Mouse (Mus musculus) myocyte (in vitro differentiated cells): ENCODE data around the gene Nmrk1. TPM values are rescaled to one million over a fixed set of nuclear protein-coding genes. Genes with fewer than 3 reads are reported as not detected.

Source experiments
- H3K27me3 ChIP-seq: one replicate; pipeline ENCODE4 v1.6.1; 2011; ENCODE audit not compliant: control insufficient read depth, insufficient read depth, insufficient read length
- H3K36me3 ChIP-seq: one replicate; pipeline ENCODE4 v1.6.1; 2011; ENCODE audit not compliant: control insufficient read depth, insufficient read depth
- H3K4me2 ChIP-seq: one replicate; pipeline ENCODE4 v1.6.1; 2011; ENCODE audit warnings: low read depth, control low read depth
- H3K4me3 ChIP-seq: one replicate; pipeline ENCODE4 v1.5.1; 2011; ENCODE audit warnings: mild to moderate bottlenecking, control low read depth, moderate library complexity
- H3K79me2 ChIP-seq: one replicate; pipeline ENCODE4 v1.6.1; 2011; ENCODE audit not compliant: control insufficient read depth, insufficient read depth
- H3ac ChIP-seq: one replicate; pipeline ENCODE4 v1.6.1; 2011; ENCODE audit not compliant: control insufficient read depth, insufficient read length
- CEBPB ChIP-seq: IDR thresholded peaks from 2 replicates; pipeline ENCODE4 v1.6.1; 2011; ENCODE audit warnings: mild to moderate bottlenecking, moderate library complexity; ENCODE audit not compliant: poor library complexity, insufficient read depth, severe bottlenecking
- E2F4 ChIP-seq: IDR thresholded peaks from one replicate; pipeline ENCODE4 v1.6.1; 2011; ENCODE audit warnings: mild to moderate bottlenecking, control low read depth, moderate library complexity; ENCODE audit not compliant: insufficient read depth
- MAX ChIP-seq: IDR thresholded peaks from one replicate; pipeline ENCODE4 v1.6.1; 2011; ENCODE audit warnings: low read depth, mild to moderate bottlenecking, control low read depth
- MYOD1 ChIP-seq, 3 experiments: IDR thresholded peaks; one replicate each; pipeline ENCODE4 v1.6.1; 2011; ENCODE audit warnings: control low read depth in 2 of 3, low read depth in 2 of 3, mild to moderate bottlenecking in 2 of 3, moderate library complexity in 1 of 3; ENCODE audit not compliant: insufficient read length in 2 of 3, control insufficient read depth in 1 of 3
- MYOG ChIP-seq, 3 experiments: IDR thresholded peaks; one replicate each; pipeline ENCODE4 v1.6.1; 2011; ENCODE audit warnings: control low read depth in 2 of 3, low read depth in 2 of 3, mild to moderate bottlenecking in 2 of 3; ENCODE audit not compliant: insufficient read length in 2 of 3, control insufficient read depth in 1 of 3, insufficient read depth in 1 of 3
- POLR2A ChIP-seq: IDR thresholded peaks from one replicate; pipeline ENCODE4 v1.6.1; 2011; ENCODE audit warnings: low read depth, mild to moderate bottlenecking, control low read depth, moderate library complexity; ENCODE audit not compliant: insufficient read length
- POLR2AphosphoS2 ChIP-seq: IDR thresholded peaks from one replicate; pipeline ENCODE4 v1.6.1; 2011; ENCODE audit warnings: low read depth, control low read depth; ENCODE audit not compliant: insufficient read length
- REST ChIP-seq: IDR thresholded peaks from one replicate; pipeline ENCODE4 v1.6.1; 2011; ENCODE audit warnings: mild to moderate bottlenecking, control low read depth, moderate library complexity; ENCODE audit not compliant: insufficient read depth, insufficient read length
- SRF ChIP-seq: IDR thresholded peaks from one replicate; pipeline ENCODE4 v1.6.1; 2011; ENCODE audit warnings: low read depth; ENCODE audit not compliant: control insufficient read depth, insufficient read length
- TCF12 ChIP-seq: IDR thresholded peaks from one replicate; pipeline ENCODE4 v1.6.1; 2011; ENCODE audit warnings: mild to moderate bottlenecking, control low read depth; ENCODE audit not compliant: poor library complexity, insufficient read depth, severe bottlenecking
- TCF3 ChIP-seq: IDR thresholded peaks from one replicate; pipeline ENCODE4 v1.6.1; 2011; ENCODE audit warnings: low read depth, control low read depth; ENCODE audit not compliant: insufficient read length
- USF1 ChIP-seq: IDR thresholded peaks from one replicate; pipeline ENCODE4 v1.6.1; 2011; ENCODE audit warnings: low read depth, mild to moderate bottlenecking, control low read depth, moderate library complexity
- polyA plus RNA-seq: library from polyadenylated mRNA; unstranded; fragments of >200 nt; fragmentation: generic; extraction: Trizol; gene quantifications from one replicate; pipeline ENCODE4 v1.2.1, GENCODE M21; 2012; ENCODE audit warnings: missing spikeins

The Nmrk1 gene
- polyA plus RNA-seq, 1 experiment: 2.0 TPM

GRCm38 (mm10) chr19:18607907-18608306, 23.8 kb upstream of the Nmrk1 start:
- H3K36me3 ChIP-seq: no peaks in the 10 kb centered on the region
- no peak overlapping the region for H3ac ChIP-seq
- no peaks in the 10 kb centered on the region for H3K27me3 ChIP-seq
- peaks cover 78% of the 10 kb centered on the region for H3K79me2 ChIP-seq
- H3K4me2 ChIP-seq: no peak overlapping the region
- no peak overlapping the region for H3K4me3 ChIP-seq
- TF ChIP-seq CEBPB: no peak
- no peak for TF ChIP-seq MYOG (IDR thresholded peaks at IDR 0.05; ENCODE audit: control insufficient read depth in 1 of 3, insufficient read depth in 1 of 3, insufficient read length in 2 of 3, low read depth in 2 of 3)
- no peak for TF ChIP-seq TCF12
- no peak for TF ChIP-seq TCF3
- no peak for TF ChIP-seq USF1
- TF ChIP-seq MAX: no peak
- no peak for TF ChIP-seq REST
- TF ChIP-seq E2F4: no peak
- no peak for TF ChIP-seq MYOD1 (IDR thresholded peaks at IDR 0.05; ENCODE audit: control insufficient read depth in 1 of 3, insufficient read length in 2 of 3, low read depth in 2 of 3)
- no peak for TF ChIP-seq SRF
- TF ChIP-seq POLR2AphosphoS2: no peak
- no peak for TF ChIP-seq POLR2A

GRCm38 (mm10) chr19:18608975-18609374, 22.8 kb upstream of the Nmrk1 start:
- TF ChIP-seq E2F4 (no peak), MYOD1 (IDR thresholded peaks at IDR 0.05; ENCODE audit: control insufficient read depth in 1 of 3, insufficient read length in 2 of 3, low read depth in 2 of 3) (no peak), POLR2AphosphoS2 (no peak), MAX (no peak), REST (no peak), SRF (no peak), TCF12 (no peak), POLR2A (no peak), MYOG (IDR thresholded peaks at IDR 0.05; ENCODE audit: control insufficient read depth in 1 of 3, insufficient read depth in 1 of 3, insufficient read length in 2 of 3, low read depth in 2 of 3) (no peak), CEBPB (no peak), TCF3 (no peak), USF1 (no peak)
- Histone ChIP-seq H3K27me3 (no peaks in the 10 kb centered on the region), H3ac (no peak overlapping the region), H3K36me3 (no peaks in the 10 kb centered on the region), H3K79me2 (peaks cover 83% of the 10 kb centered on the region), H3K4me3 (no peak overlapping the region), H3K4me2 (no peak overlapping the region)

- no peaks in the 10 kb centered on the region for H3K36me3 ChIP-seq
- TF ChIP-seq MYOG (IDR thresholded peaks at IDR 0.05; ENCODE audit: control insufficient read depth in 1 of 3, insufficient read depth in 1 of 3, insufficient read length in 2 of 3, low read depth in 2 of 3) (no peak), MYOD1 (IDR thresholded peaks at IDR 0.05; ENCODE audit: control insufficient read depth in 1 of 3, insufficient read length in 2 of 3, low read depth in 2 of 3) (no peak), TCF12 (no peak), CEBPB (no peak), SRF (no peak), REST (no peak), MAX (no peak), POLR2AphosphoS2 (no peak), TCF3 (no peak), POLR2A (no peak), USF1 (no peak), E2F4 (no peak)
- peaks cover 79% of the 10 kb centered on the region for H3K79me2 ChIP-seq
- H3ac ChIP-seq: no peak overlapping the region
- H3K4me2 ChIP-seq: no peak overlapping the region
- no peak overlapping the region for H3K4me3 ChIP-seq
- H3K27me3 ChIP-seq: no peaks in the 10 kb centered on the region
Measured at GRCm38 (mm10) chr19:18614337-18614736, 17.4 kb upstream of the Nmrk1 start.

- H3K27me3 ChIP-seq: no peaks in the 10 kb centered on the region
- no peak overlapping the region for H3ac ChIP-seq
- TF ChIP-seq POLR2A (no peak), E2F4 (no peak), TCF3 (no peak), TCF12 (no peak), POLR2AphosphoS2 (no peak), MYOG (IDR thresholded peaks at IDR 0.05; ENCODE audit: control insufficient read depth in 1 of 3, insufficient read depth in 1 of 3, insufficient read length in 2 of 3, low read depth in 2 of 3) (no peak), MYOD1 (IDR thresholded peaks at IDR 0.05; ENCODE audit: control insufficient read depth in 1 of 3, insufficient read length in 2 of 3, low read depth in 2 of 3) (no peak), REST (no peak)
- no peaks in the 10 kb centered on the region for H3K36me3 ChIP-seq
- peaks cover 80% of the 10 kb centered on the region for H3K79me2 ChIP-seq
- no peak overlapping the region for H3K4me3 ChIP-seq
- H3K4me2 ChIP-seq: no peak overlapping the region
Measured at GRCm38 (mm10) chr19:18615680-18616240, 16.0 kb upstream of the Nmrk1 start.

GRCm38 (mm10) chr19:18617504-18617903, 14.2 kb upstream of the Nmrk1 start:
- no peak for TF ChIP-seq SRF
- Histone ChIP-seq H3K36me3 (no peaks in the 10 kb centered on the region), H3K27me3 (no peaks in the 10 kb centered on the region), H3ac (no peak overlapping the region), H3K4me3 (no peak overlapping the region), H3K79me2 (peaks cover 71% of the 10 kb centered on the region), H3K4me2 (no peak overlapping the region)
